ENCODE assay signal across 8 mouse cellular contexts in genomic region chr2:80314854-80315241, GRCm38 (mm10). TPM values are rescaled to one million over a fixed set of nuclear protein-coding genes. Genes with fewer than 3 reads are reported as not detected.
DNase-seq lines count a peak whose midpoint lies in the region; ATAC-seq and TF ChIP-seq lines count a peak whose summit lies in the region.

No protein-coding gene starts in this region.

- H3K4me3 ChIP-seq in lung, embryonic 14.5 days (ENCODE audit: low read depth, low read length): peak overlapping the region; percentile 87
- peak overlapping the region; percentile 95 for H3K4me3 ChIP-seq in erythroblast, embryonic 14.5 days (replicated peaks)
- H3K4me3 ChIP-seq in limb, embryonic 14.5 days (replicated peaks; ENCODE audit: low read length): peak overlapping the region; percentile 73

- no peak for DNase-seq in lung, embryonic 14.5 days
- no peak for DNase-seq in lung, postnatal 36 days
- DNase-seq in limb, embryonic 14.5 days (ENCODE audit: low spot score): no peak
- DNase-seq in splenic B cell, adult 2 months (ENCODE audit: low read depth, low spot score): peak; percentile 57
- no peak for DNase-seq in Muller cell, postnatal 12 days (ENCODE audit: inconsistent ontology term)
- DNase-seq in spleen, postnatal 36 days (ENCODE audit: low spot score in 2 of 2): no peak
- no peak for DNase-seq in layer of hippocampus, adult 9-10 months (ENCODE audit: low spot score)

- H3K36me3 ChIP-seq in lung, embryonic 14.5 days (ENCODE audit: insufficient read depth): peaks cover 18% of the 10 kb centered on the region
- peaks cover 15% of the 10 kb centered on the region for H3K36me3 ChIP-seq in erythroblast, embryonic 14.5 days (ENCODE audit: control insufficient read depth)
- H3K36me3 ChIP-seq in limb, embryonic 14.5 days (ENCODE audit: control insufficient read depth, insufficient read depth, low read length): peaks cover 17% of the 10 kb centered on the region
- 0 out of 2 replicates have a peak, but pooled peaks cover 2% of the 10 kb centered on the region for H3K36me3 ChIP-seq in splenic B cell, adult 2 months (ENCODE audit: control insufficient read depth, insufficient read depth, low read length, poor library complexity, severe bottlenecking)

- peak; percentile 22; the same call in 1 of the 2 replicates for ATAC-seq in lung, embryonic 14.5 days (ENCODE audit: insufficient read depth)
- no peak for ATAC-seq in limb, embryonic 14.5 days (ENCODE audit: low FRiP score, low read depth)

- peak overlapping the region; percentile 96; the same call in 1 of the 2 replicates for H3K27ac ChIP-seq in lung, embryonic 14.5 days (ENCODE audit: low read depth)
- H3K27ac ChIP-seq in limb, embryonic 14.5 days (replicated peaks; ENCODE audit: low read depth, low read length): peak overlapping the region; percentile 95

- TF ChIP-seq POLR2A in limb, embryonic 14.5 days (IDR thresholded peaks at IDR 0.05; ENCODE audit: borderline replicate concordance, extremely low read depth, insufficient read depth, insufficient read length): no peak

- TF ChIP-seq CTCF in lung, embryonic 14.5 days (IDR thresholded peaks at IDR 0.05; ENCODE audit: low read depth): no peak

- H3K4me1 ChIP-seq in lung, embryonic 14.5 days (ENCODE audit: insufficient read depth): 0 out of 2 replicates have a peak, but pooled peaks cover 4% of the 10 kb centered on the region
- peaks cover 20% of the 10 kb centered on the region for H3K4me1 ChIP-seq in erythroblast, embryonic 14.5 days (ENCODE audit: control insufficient read depth)
- 0 out of 2 replicates have a peak, but pooled peaks cover 4% of the 10 kb centered on the region for H3K4me1 ChIP-seq in limb, embryonic 14.5 days (ENCODE audit: control insufficient read depth, insufficient read depth, low read length)

- H3K27me3 ChIP-seq in lung, embryonic 14.5 days (ENCODE audit: insufficient read depth, low read length): no peaks in the 10 kb centered on the region
- 0 out of 2 replicates have a peak, but pooled peaks cover 3% of the 10 kb centered on the region for H3K27me3 ChIP-seq in erythroblast, embryonic 14.5 days (ENCODE audit: control insufficient read depth)
- no peaks in the 10 kb centered on the region; the same call in 1 of the 2 replicates for H3K27me3 ChIP-seq in limb, embryonic 14.5 days (ENCODE audit: control insufficient read depth, insufficient read depth, low read length)
- H3K27me3 ChIP-seq in splenic B cell, adult 2 months (ENCODE audit: control insufficient read depth, insufficient read depth, low read length, poor library complexity, severe bottlenecking): no peaks in the 10 kb centered on the region

- peak overlapping the region; percentile 76 for H3K4me2 ChIP-seq in lung, embryonic 14.5 days
- H3K4me2 ChIP-seq in limb, embryonic 14.5 days (replicated peaks; ENCODE audit: low read depth, low read length, severe bottlenecking): peak overlapping the region; percentile 42

- no peaks in the 10 kb centered on the region for H3K9me3 ChIP-seq in lung, embryonic 14.5 days (ENCODE audit: low read depth, low read length)
- H3K9me3 ChIP-seq in erythroblast, embryonic 14.5 days (ENCODE audit: control insufficient read depth, low read length): no peaks in the 10 kb centered on the region
- no peaks in the 10 kb centered on the region for H3K9me3 ChIP-seq in limb, embryonic 14.5 days (ENCODE audit: control insufficient read depth, low read length)

- WGBS in lung, embryonic 14.5 days: 30% methylated on average over 7 of the region's 7 CpGs
- WGBS in limb, embryonic 14.5 days: 45% methylated on average over 7 of the region's 7 CpGs

- H3K9ac ChIP-seq in lung, embryonic 14.5 days: peak overlapping the region; percentile 92
- peak overlapping the region; percentile 90 for H3K9ac ChIP-seq in limb, embryonic 14.5 days (ENCODE audit: low read depth, low read length, severe bottlenecking)

RNA-seq across cellular contexts. Expression of gene Dnajc10, which starts 0.4 kb away (rescaled TPM):
- polyA plus RNA-seq in lung, embryonic 14.5 days (2014; fragmentation: Nextera tagmentation; extraction: Ambion mirVana): 108 and 113 TPM in 2 replicates
- 0.18 and 0.37 TPM in 2 replicates for polyA plus RNA-seq in erythroblast, embryonic 14.5 days (2012)
- polyA plus RNA-seq in limb, embryonic 14.5 days (2012; rRNA removed): 58.1 and 59.3 TPM in 2 replicates
- polyA plus RNA-seq in limb, embryonic 14.5 days (2014; fragmentation: Nextera tagmentation; extraction: Ambion mirVana): 78.5 and 84.9 TPM in 2 replicates

RNA-seq across cellular contexts. Expression of gene Prdx6b, which starts 22.6 kb away (rescaled TPM):
- polyA plus RNA-seq in lung, embryonic 14.5 days (2014; fragmentation: Nextera tagmentation; extraction: Ambion mirVana): not detected in 2 replicates
- polyA plus RNA-seq in erythroblast, embryonic 14.5 days (2012): 0.07 TPM in 1 of 2 replicates, not detected in the other
- polyA plus RNA-seq in limb, embryonic 14.5 days (2012; rRNA removed): not detected in 2 replicates
- not detected in 2 replicates for polyA plus RNA-seq in limb, embryonic 14.5 days (2014; fragmentation: Nextera tagmentation; extraction: Ambion mirVana)

Comparison
In these comparisons a context has a peak if more than half of its experiments do, and no peak if none do; other contexts are left out.
1. RNA of gene Dnajc10, which starts 0.4 kb away (polyA plus RNA-seq): 108 to 113 TPM in lung, embryonic 14.5 days and 58.1 to 84.9 TPM in limb, embryonic 14.5 days; 0.18 to 0.37 TPM in erythroblast, embryonic 14.5 days; every median in the first group is over 10 times any median in the second.
2. Peak in every context shown above with its lines, with median percentiles within 50 percentile points of each other: H3K4me3 ChIP-seq.